Comparison of ENCODE assay signal across 8 mouse cellular contexts in genomic region chr1:37866286-37866685, GRCm38 (mm10). TPM values are rescaled to one million over a fixed set of nuclear protein-coding genes. Genes with fewer than 3 reads are reported as not detected.
DNase-seq lines count a peak whose midpoint lies in the region; ATAC-seq and TF ChIP-seq lines count a peak whose summit lies in the region.

Gene Tsga10 (minus strand): TSS chr1:37866429.

- TF ChIP-seq CTCF in bone marrow macrophage, adult 2 months (IDR thresholded peaks at IDR 0.05; ENCODE audit: low read depth, low read length): no peak
- TF ChIP-seq CTCF in hindbrain, postnatal 0 days (IDR thresholded peaks at IDR 0.05; ENCODE audit: low read depth): no peak

- H3K4me3 ChIP-seq in kidney, embryonic 14.5 days (ENCODE audit: low read length): peak within 1 kb of the TSS; percentile 56
- H3K4me3 ChIP-seq in bone marrow macrophage, adult 2 months (ENCODE audit: insufficient read depth, low read length): peak within 1 kb of the TSS; percentile 66
- H3K4me3 ChIP-seq in hindbrain, postnatal 0 days (ENCODE audit: low read length): peak within 1 kb of the TSS; percentile 71
- H3K4me3 ChIP-seq in megakaryocyte, embryonic 14.5 days (replicated peaks): peak within 1 kb of the TSS; percentile 92

- no peaks in the 10 kb centered on the region for H3K9me3 ChIP-seq in kidney, embryonic 14.5 days (ENCODE audit: control insufficient read depth, low read length)
- no peaks in the 10 kb centered on the region for H3K9me3 ChIP-seq in hindbrain, postnatal 0 days (ENCODE audit: low read length)
- H3K9me3 ChIP-seq in megakaryocyte, embryonic 14.5 days: no peaks in the 10 kb centered on the region

- WGBS in kidney, embryonic 14.5 days: 84% methylated on average over 6 of the region's 6 CpGs
- 80% methylated on average over 6 of the region's 6 CpGs for WGBS in hindbrain, postnatal 0 days

- no peak for ATAC-seq in kidney, embryonic 14.5 days (ENCODE audit: low FRiP score, low TSS enrichment)
- no peak for ATAC-seq in hindbrain, postnatal 0 days
- no peak for ATAC-seq in frontal cortex, adult (ENCODE audit: low TSS enrichment)

- no peak for DNase-seq in kidney, adult 11 months
- no peak for DNase-seq in hindbrain, postnatal 0 days (ENCODE audit: low spot score)
- no peak for DNase-seq in spleen, postnatal 4 days (ENCODE audit: low spot score in 2 of 2)
- DNase-seq in kidney, postnatal 14 days: no peak

- peak within 1 kb of the TSS; percentile 52 for H3K9ac ChIP-seq in kidney, embryonic 14.5 days (ENCODE audit: low read depth, low read length)
- H3K9ac ChIP-seq in hindbrain, postnatal 0 days (replicated peaks; ENCODE audit: low read length): peak within 1 kb of the TSS; percentile 75

- H3K27me3 ChIP-seq in kidney, embryonic 14.5 days (ENCODE audit: control insufficient read depth, insufficient read depth, low read length): no peaks in the 10 kb centered on the region; the same call in 1 of the 2 replicates
- H3K27me3 ChIP-seq in hindbrain, postnatal 0 days (ENCODE audit: insufficient read depth, low read length): no peaks in the 10 kb centered on the region
- H3K27me3 ChIP-seq in megakaryocyte, embryonic 14.5 days (replicated peaks): no peaks in the 10 kb centered on the region

- H3K4me1 ChIP-seq in kidney, embryonic 14.5 days (ENCODE audit: control insufficient read depth, insufficient read depth, low read length): 0 out of 2 replicates have a peak, but pooled peaks cover 3% of the 10 kb centered on the region
- H3K4me1 ChIP-seq in bone marrow macrophage, adult 2 months (ENCODE audit: control insufficient read depth, insufficient read depth, low read length): peaks cover 12% of the 10 kb centered on the region
- peaks cover 4% of the 10 kb centered on the region; the same call in 1 of the 2 replicates for H3K4me1 ChIP-seq in hindbrain, postnatal 0 days (ENCODE audit: insufficient read depth, low read length)
- peaks cover 56% of the 10 kb centered on the region for H3K4me1 ChIP-seq in megakaryocyte, embryonic 14.5 days

- no peaks in the 10 kb centered on the region for H3K36me3 ChIP-seq in kidney, embryonic 14.5 days (ENCODE audit: control insufficient read depth, insufficient read depth, low read length)
- no peaks in the 10 kb centered on the region for H3K36me3 ChIP-seq in hindbrain, postnatal 0 days (ENCODE audit: insufficient read depth, low read length)
- no peaks in the 10 kb centered on the region for H3K36me3 ChIP-seq in megakaryocyte, embryonic 14.5 days (replicated peaks; ENCODE audit: low read length)

- peak within 1 kb of the TSS; percentile 60 for H3K4me2 ChIP-seq in kidney, embryonic 14.5 days (replicated peaks; ENCODE audit: low read depth, low read length)
- peak within 1 kb of the TSS; percentile 79 for H3K4me2 ChIP-seq in hindbrain, postnatal 0 days (ENCODE audit: low read depth, low read length)

- no peak for TF ChIP-seq POLR2A in bone marrow macrophage, adult 2 months (IDR thresholded peaks at IDR 0.05; ENCODE audit: borderline replicate concordance, low read depth, low read length)

- H3K27ac ChIP-seq in kidney, embryonic 14.5 days (ENCODE audit: low read depth, low read length): peak within 1 kb of the TSS; percentile 77
- peak within 1 kb of the TSS; percentile 53 for H3K27ac ChIP-seq in bone marrow macrophage, adult 2 months (ENCODE audit: insufficient read depth, low read depth, low read length)
- H3K27ac ChIP-seq in hindbrain, postnatal 0 days: peak within 1 kb of the TSS; percentile 90

RNA-seq across cellular contexts. Expression of gene Tsga10, which starts in this region (rescaled TPM):
- polyA plus RNA-seq in kidney, embryonic 14.5 days (2014; fragmentation: Nextera tagmentation; extraction: Ambion mirVana): 5.0 and 7.4 TPM in 2 replicates
- 11.6 and 14.6 TPM in 2 replicates for polyA plus RNA-seq in bone marrow macrophage, adult 2 months (2012; ENCODE audit: insufficient read depth, insufficient read length, missing spikeins)
- 6.6 and 7.0 TPM in 2 replicates for total RNA-seq in hindbrain, postnatal 0 days (2014; rRNA removed)
- 8.1 and 8.2 TPM in 2 replicates for polyA plus RNA-seq in hindbrain, postnatal 0 days (2015; fragmentation: Nextera tagmentation; extraction: Ambion mirVana)
- 0.35 TPM in 1 of 2 replicates, not detected in the other for polyA plus RNA-seq in megakaryocyte, embryonic 14.5 days (2012; ENCODE audit: insufficient read depth, low replicate concordance)
